Mouse (Mus musculus): ENCODE measurements at regions not wholly inside any gene's neighbourhood (a gene's known extent, or its start where the extent isn't known, plus 50 kb on each side); places are given as distances from the start of the nearest gene placed in this dataset.

DNA sequence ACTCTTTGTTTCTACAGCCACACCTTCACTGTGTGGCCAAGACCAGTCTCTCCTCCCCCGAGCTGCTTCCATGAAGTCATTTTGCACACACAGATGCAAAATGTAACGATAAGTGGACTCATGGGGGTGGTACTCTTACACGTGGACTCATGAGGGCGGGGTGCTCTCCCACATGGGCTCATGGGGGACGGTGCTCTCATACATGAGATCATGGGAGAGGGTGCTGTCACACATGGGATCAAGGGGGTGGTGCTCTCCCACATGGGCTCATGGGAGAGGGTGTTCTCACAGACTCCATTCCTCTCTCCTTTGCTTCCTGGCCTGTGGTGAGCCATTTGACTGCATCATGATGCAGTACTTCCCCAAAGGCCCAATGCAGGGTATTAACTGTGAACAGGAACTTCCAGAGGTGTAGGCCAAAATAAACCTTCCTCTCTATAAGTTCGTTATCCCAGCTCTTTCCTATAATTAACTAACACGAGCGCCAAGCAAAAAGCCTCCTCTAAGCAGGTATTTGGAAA, 118.9 kb downstream of the Kdr start:
- no peak for DNase-seq (ENCODE audit: low read depth)
- TF ChIP-seq CTCF (IDR thresholded peaks at IDR 0.05; ENCODE audit: borderline replicate concordance, extremely low read depth, insufficient read depth, insufficient read length) (no peak), POLR2A (IDR thresholded peaks at IDR 0.05; ENCODE audit: borderline replicate concordance, extremely low read depth, insufficient read depth, insufficient read length, poor library complexity, severe bottlenecking) (no peak)

DNA sequence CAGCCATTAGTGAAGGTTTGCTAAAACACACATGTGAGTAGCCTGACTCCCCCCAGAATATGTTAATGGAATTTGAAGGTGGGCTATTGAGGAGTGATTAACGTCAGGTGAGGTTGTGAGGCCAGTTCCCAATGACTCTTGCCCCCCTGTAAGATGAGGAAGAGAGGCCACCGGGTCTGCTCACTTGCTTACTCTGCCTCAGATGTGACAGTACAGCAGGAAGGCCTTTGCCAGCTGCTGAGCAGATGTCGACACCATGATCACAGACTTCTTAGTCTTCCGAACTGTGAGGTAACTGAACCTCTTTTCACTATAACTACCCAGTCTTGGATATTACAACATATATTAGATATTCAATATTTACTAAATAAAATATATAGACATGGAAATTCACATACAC, 127.4 kb downstream of the Kdr start:
- no peak for DNase-seq (ENCODE audit: low read depth)
- TF ChIP-seq CTCF (IDR thresholded peaks at IDR 0.05; ENCODE audit: borderline replicate concordance, extremely low read depth, insufficient read depth, insufficient read length) = no peak
- no peak for TF ChIP-seq POLR2A (IDR thresholded peaks at IDR 0.05; ENCODE audit: borderline replicate concordance, extremely low read depth, insufficient read depth, insufficient read length, poor library complexity, severe bottlenecking)

DNA sequence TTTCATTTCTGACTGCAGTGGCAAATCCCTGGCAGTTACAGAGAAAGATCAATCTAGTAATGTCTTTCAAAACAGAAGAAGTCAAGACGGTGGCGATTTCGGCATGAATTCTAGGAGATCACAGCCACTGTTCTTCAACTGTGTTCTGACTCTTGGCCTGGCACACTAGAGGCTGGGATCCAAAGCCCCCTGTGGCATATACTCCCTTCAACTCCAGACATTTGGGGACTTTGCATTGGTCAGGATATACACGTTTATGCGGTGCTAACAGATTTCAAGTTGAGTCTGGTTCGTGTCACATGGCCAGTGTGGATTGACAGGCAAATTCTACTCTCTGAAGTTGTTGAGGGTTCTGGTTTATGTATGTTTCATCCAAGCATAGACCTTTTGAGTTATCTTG, 130.3 kb downstream of the Kdr start:
- TF ChIP-seq CTCF (IDR thresholded peaks at IDR 0.05; ENCODE audit: borderline replicate concordance, extremely low read depth, insufficient read depth, insufficient read length) = no peak
- TF ChIP-seq POLR2A (IDR thresholded peaks at IDR 0.05; ENCODE audit: borderline replicate concordance, extremely low read depth, insufficient read depth, insufficient read length, poor library complexity, severe bottlenecking) = no peak
- DNase-seq (ENCODE audit: low read depth) = no peak

DNA sequence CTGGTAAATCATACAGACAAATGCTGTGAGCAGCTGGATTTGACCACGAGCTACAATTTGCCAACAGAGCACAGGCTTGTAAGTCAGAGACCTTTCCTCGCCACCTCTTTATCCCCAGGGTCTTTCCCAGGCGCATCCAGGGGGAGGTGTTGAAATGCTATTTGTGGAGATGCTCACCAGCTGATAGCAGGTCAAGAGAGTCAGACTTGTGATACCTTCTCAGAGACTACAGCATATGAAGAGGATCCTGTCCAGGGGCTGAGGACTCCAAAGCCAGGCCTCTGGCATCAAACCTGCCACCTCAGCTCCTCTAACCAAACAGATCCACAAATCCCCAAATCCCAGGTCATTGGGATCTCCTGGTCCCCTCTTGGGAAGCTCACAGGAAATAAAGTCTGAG, 130.9 kb downstream of the Kdr start:
- DNase-seq (ENCODE audit: low read depth) = no peak
- TF ChIP-seq CTCF (IDR thresholded peaks at IDR 0.05; ENCODE audit: borderline replicate concordance, extremely low read depth, insufficient read depth, insufficient read length) = no peak

DNA sequence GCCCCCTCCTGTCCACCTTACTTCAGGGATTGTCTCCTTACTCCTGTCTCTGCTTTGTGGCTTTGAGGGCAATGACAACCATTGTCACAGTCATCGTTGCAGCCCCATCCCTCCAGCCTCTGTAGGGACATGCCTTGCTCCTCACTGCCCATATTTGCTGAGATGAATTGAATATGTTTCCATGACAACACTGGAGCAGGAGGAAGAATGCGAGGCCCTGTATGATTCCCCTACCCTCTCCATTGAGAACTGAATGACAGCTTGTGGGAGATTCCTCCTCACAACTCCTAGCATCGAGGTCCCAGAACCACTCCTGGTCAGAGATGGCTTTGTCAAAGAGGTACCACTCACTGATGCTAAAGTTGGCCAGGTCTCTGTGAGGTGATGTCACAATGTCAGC, 132.2 kb downstream of the Kdr start:
- DNase-seq (ENCODE audit: low read depth) = peak; percentile 61
- TF ChIP-seq CTCF (IDR thresholded peaks at IDR 0.05; ENCODE audit: borderline replicate concordance, extremely low read depth, insufficient read depth, insufficient read length) (no peak), POLR2A (IDR thresholded peaks at IDR 0.05; ENCODE audit: borderline replicate concordance, extremely low read depth, insufficient read depth, insufficient read length, poor library complexity, severe bottlenecking) (no peak)

GRCm38 (mm10) chr5:75843807-75844206, 134.5 kb downstream of the Kdr start:
- DNase-seq (ENCODE audit: low read depth) = no peak
- TF ChIP-seq POLR2A (IDR thresholded peaks at IDR 0.05; ENCODE audit: borderline replicate concordance, extremely low read depth, insufficient read depth, insufficient read length, poor library complexity, severe bottlenecking) (no peak), CTCF (IDR thresholded peaks at IDR 0.05; ENCODE audit: borderline replicate concordance, extremely low read depth, insufficient read depth, insufficient read length) (no peak)

DNA sequence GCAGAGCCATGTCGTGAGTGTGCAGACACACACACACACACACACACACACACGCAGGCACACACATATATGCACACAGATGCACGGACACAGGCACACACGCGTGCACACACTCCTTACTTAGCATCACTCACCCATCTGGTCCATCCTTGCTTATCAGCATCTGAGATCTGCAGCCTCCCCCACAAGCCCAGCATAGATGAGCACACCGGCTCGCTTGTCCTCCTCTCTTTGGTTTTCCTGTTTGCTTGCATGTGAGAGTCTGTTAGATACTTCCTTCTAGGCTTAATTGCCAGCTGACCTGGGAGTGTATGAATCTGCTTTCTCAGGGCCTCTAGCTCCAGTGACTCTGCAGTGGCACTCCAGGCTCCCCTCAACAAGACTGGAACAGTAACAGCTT, 137.8 kb downstream of the Kdr start:
- no peak for DNase-seq (ENCODE audit: low read depth)
- TF ChIP-seq CTCF (IDR thresholded peaks at IDR 0.05; ENCODE audit: borderline replicate concordance, extremely low read depth, insufficient read depth, insufficient read length) = no peak

GRCm38 (mm10) chr5:75835556-75835961, 142.7 kb downstream of the Kdr start:
- TF ChIP-seq CTCF (IDR thresholded peaks at IDR 0.05; ENCODE audit: borderline replicate concordance, extremely low read depth, insufficient read depth, insufficient read length) = no peak
- peak; percentile 65 for DNase-seq (ENCODE audit: low read depth)

DNA sequence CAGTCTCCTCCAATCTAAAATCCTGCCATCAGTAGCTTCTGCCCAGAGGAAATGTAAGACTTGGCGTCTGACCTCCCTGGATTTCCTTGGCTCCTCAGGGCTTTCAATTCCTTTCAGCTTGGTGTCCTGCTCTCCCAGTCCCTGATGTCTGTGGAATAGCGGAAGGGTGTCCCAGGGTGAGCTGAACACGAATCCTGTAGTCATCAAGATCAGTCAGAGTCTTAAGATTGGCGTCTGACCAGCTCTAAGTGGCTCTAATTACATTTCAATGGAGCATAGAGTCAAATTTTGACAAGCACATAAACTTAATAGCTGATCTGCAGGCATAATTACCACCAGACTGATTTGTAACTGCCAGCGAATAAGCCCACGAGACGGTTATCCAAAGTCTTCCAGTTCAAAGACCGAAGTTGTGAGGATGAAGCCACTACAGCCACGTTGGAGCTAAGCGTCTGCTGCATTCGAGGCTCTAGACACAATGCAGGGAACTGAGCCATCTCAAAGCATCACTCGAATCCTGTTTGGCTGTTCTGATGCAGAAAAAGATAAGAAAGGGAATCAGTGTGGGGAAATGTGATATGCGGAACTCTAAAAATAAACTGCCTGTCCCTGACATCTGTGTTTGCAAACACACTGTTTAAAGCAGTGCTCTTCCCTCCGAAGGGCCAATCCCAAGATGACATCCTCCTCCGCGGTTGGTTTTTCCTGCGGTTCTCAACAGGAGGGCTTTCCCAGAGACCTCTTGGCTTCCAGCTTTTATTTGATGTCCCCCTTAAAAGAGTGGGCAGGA, 143.3 kb downstream of the Kdr start:
- DNase-seq (ENCODE audit: low read depth) = peak; percentile 33

GRCm38 (mm10) chr5:75832341-75832740, 145.9 kb downstream of the Kdr start:
- TF ChIP-seq POLR2A (IDR thresholded peaks at IDR 0.05; ENCODE audit: borderline replicate concordance, extremely low read depth, insufficient read depth, insufficient read length, poor library complexity, severe bottlenecking) (no peak), CTCF (IDR thresholded peaks at IDR 0.05; ENCODE audit: borderline replicate concordance, extremely low read depth, insufficient read depth, insufficient read length) (no peak)
- no peak for DNase-seq (ENCODE audit: low read depth)

More for the DNA sequence above, 143.3 kb downstream of the Kdr start:
- TF ChIP-seq CTCF (IDR thresholded peaks at IDR 0.05; ENCODE audit: borderline replicate concordance, extremely low read depth, insufficient read depth, insufficient read length) (no peak), POLR2A (IDR thresholded peaks at IDR 0.05; ENCODE audit: borderline replicate concordance, extremely low read depth, insufficient read depth, insufficient read length, poor library complexity, severe bottlenecking) (no peak)

GRCm38 (mm10) chr5:75829850-75830625, 148.2 kb downstream of the Kdr start:
- TF ChIP-seq POLR2A (IDR thresholded peaks at IDR 0.05; ENCODE audit: borderline replicate concordance, extremely low read depth, insufficient read depth, insufficient read length, poor library complexity, severe bottlenecking) (no peak), CTCF (IDR thresholded peaks at IDR 0.05; ENCODE audit: borderline replicate concordance, extremely low read depth, insufficient read depth, insufficient read length) (no peak)
- DNase-seq (ENCODE audit: low read depth) = peak; percentile 66

GRCm38 (mm10) chr5:75828332-75828731, 149.9 kb downstream of the Kdr start:
- no peak for DNase-seq (ENCODE audit: low read depth)
- TF ChIP-seq CTCF (IDR thresholded peaks at IDR 0.05; ENCODE audit: borderline replicate concordance, extremely low read depth, insufficient read depth, insufficient read length) (no peak), POLR2A (IDR thresholded peaks at IDR 0.05; ENCODE audit: borderline replicate concordance, extremely low read depth, insufficient read depth, insufficient read length, poor library complexity, severe bottlenecking) (no peak)

All from brain, embryonic 14.5 days (tissue).